Mouse (Mus musculus): Measurements from ENCODE around the gene Slc24a5.
"Not testable (repeated sequence)": the region's sequence is repeated elsewhere in the genome, so short reads cannot be mapped to it uniquely, and the experiment has no call there.

- not testable (repeated sequence) for TF ChIP-seq CTCF (IDR thresholded peaks at IDR 0.05); EP300 (IDR thresholded peaks at IDR 0.05; ENCODE audit: insufficient read depth, low read depth, low read length); POLR2A (IDR thresholded peaks at IDR 0.05; ENCODE audit: insufficient read depth, low read depth, low read length)
Measured at GRCm38 (mm10) chr2:125104491-125104890, 36.6 kb downstream of the Slc24a5 start.

Measured in heart, adult 2 months (tissue).